Mouse (Mus musculus) MEL (cell line): ENCODE data around the gene Fuk. TPM values are rescaled to one million over a fixed set of nuclear protein-coding genes. Genes with fewer than 3 reads are reported as not detected.
A peak's percentile ranks its signal among the peaks of the same experiment; 100 is the strongest.

Experiments used
- DNase-seq: peaks from one replicate; pipeline ENCODE4 v3.0.0; 2011; ENCODE audit warnings: low read depth, low spot score
- H3K27ac ChIP-seq: 2 replicates; pipeline ENCODE4 v1.5.1; 2012; ENCODE audit warnings: low read depth, mild to moderate bottlenecking, control low read depth, low read length, moderate library complexity; ENCODE audit not compliant: control insufficient read depth
- H3K27me3 ChIP-seq, 2 experiments: fragments of 150-350 bp in 1 of 2; sonication (generic) in 1 of 2; 2 replicates each; pipeline ENCODE4 v1.6.1; 2012; ENCODE audit warnings: low read length in 2 of 2, mild to moderate bottlenecking in 2 of 2, improper control_type of control experiment in 1 of 2, moderate library complexity in 1 of 2; ENCODE audit not compliant: insufficient read depth in 2 of 2, control insufficient read depth in 1 of 2
- H3K36me3 ChIP-seq, 2 experiments: 2 replicates each; pipeline ENCODE4 v1.6.1; 2012 to 2014; ENCODE audit warnings: low read length in 2 of 2, improper control_type of control experiment in 1 of 2, inconsistent platforms in 1 of 2, mild to moderate bottlenecking in 1 of 2; ENCODE audit not compliant: insufficient read depth in 2 of 2, control insufficient read depth in 1 of 2
- H3K4me1 ChIP-seq, 2 experiments: fragments of 150-350 bp in 1 of 2; sonication (generic) in 1 of 2; 2 replicates each; pipeline ENCODE4 v1.6.1; 2012; ENCODE audit warnings: low read length in 2 of 2, improper control_type of control experiment in 1 of 2, mild to moderate bottlenecking in 1 of 2; ENCODE audit not compliant: insufficient read depth in 2 of 2, control insufficient read depth in 1 of 2
- H3K4me3 ChIP-seq, 2 experiments: fragments of 150-350 bp in 1 of 2; sonication (generic) in 1 of 2; 2 replicates each; pipeline ENCODE4 v1.5.1; 2012; ENCODE audit warnings: low read depth in 2 of 2, low read length in 2 of 2, mild to moderate bottlenecking in 2 of 2, moderate library complexity in 2 of 2, control low read depth in 1 of 2, improper control_type of control experiment in 1 of 2; ENCODE audit not compliant: control insufficient read depth in 1 of 2, insufficient read depth in 1 of 2
- H3K79me2 ChIP-seq: 2 replicates; pipeline ENCODE4 v1.6.1; 2012; ENCODE audit warnings: mild to moderate bottlenecking, low read length, moderate library complexity; ENCODE audit not compliant: control insufficient read depth, poor library complexity, insufficient read depth
- H3K9ac ChIP-seq: 2 replicates; pipeline ENCODE4 v1.6.1; 2012; ENCODE audit warnings: low read depth, mild to moderate bottlenecking, control low read depth, low read length, moderate library complexity; ENCODE audit not compliant: control insufficient read depth, poor library complexity, severe bottlenecking
- H3K9me3 ChIP-seq: fragments of 150-350 bp; sonication (generic); replicated peaks from 2 replicates; pipeline ENCODE4 v1.6.1; 2012; ENCODE audit warnings: mild to moderate bottlenecking, low read length, improper control_type of control experiment, moderate library complexity; ENCODE audit not compliant: insufficient read depth
- BHLHE40 ChIP-seq: IDR thresholded peaks from 2 replicates; pipeline ENCODE4 v1.6.1; 2012; ENCODE audit warnings: low read depth, mild to moderate bottlenecking, inconsistent platforms, low read length, improper control_type of control experiment, borderline replicate concordance
- CHD1 ChIP-seq: IDR thresholded peaks from 2 replicates; pipeline ENCODE4 v1.6.1; 2012; ENCODE audit warnings: low read depth, mild to moderate bottlenecking, inconsistent platforms, low read length, improper control_type of control experiment
- CHD2 ChIP-seq: IDR thresholded peaks from 2 replicates; pipeline ENCODE4 v1.6.1; 2011; ENCODE audit warnings: low read length, improper control_type of control experiment
- CTCF ChIP-seq, 3 experiments: IDR thresholded peaks in 2 of 3; conservative IDR thresholded peaks in 1 of 3; 2 replicates each; pipeline ENCODE4 v1.5.1; 2011 to 2012; ENCODE audit warnings: low read length in 3 of 3, low read depth in 2 of 3, mild to moderate bottlenecking in 2 of 3, improper control_type of control experiment in 1 of 3, inconsistent platforms in 1 of 3, mixed read lengths in 1 of 3, moderate library complexity in 1 of 3; ENCODE audit not compliant: control insufficient read depth in 1 of 3, insufficient read depth in 1 of 3, poor library complexity in 1 of 3, severe bottlenecking in 1 of 3
- ELF1 ChIP-seq: IDR thresholded peaks from 2 replicates; pipeline ENCODE4 v1.6.1; 2014; ENCODE audit warnings: low read depth, mild to moderate bottlenecking, inconsistent platforms, low read length, improper control_type of control experiment, moderate library complexity
- ETS1 ChIP-seq: IDR thresholded peaks from 2 replicates; pipeline ENCODE4 v1.6.1; 2012; ENCODE audit warnings: low read depth, mild to moderate bottlenecking, inconsistent platforms, low read length, improper control_type of control experiment, moderate library complexity
- GABPA ChIP-seq: IDR thresholded peaks from 2 replicates; pipeline ENCODE4 v1.6.1; 2012; ENCODE audit warnings: low read depth, mild to moderate bottlenecking, inconsistent platforms, low read length, improper control_type of control experiment, moderate library complexity
- HCFC1 ChIP-seq: IDR thresholded peaks from 2 replicates; pipeline ENCODE4 v1.6.1; 2012; ENCODE audit warnings: low read depth, mild to moderate bottlenecking, inconsistent platforms, low read length, improper control_type of control experiment, moderate library complexity
- JUND ChIP-seq: IDR thresholded peaks from 2 replicates; pipeline ENCODE4 v1.6.1; 2011; ENCODE audit warnings: low read depth, mild to moderate bottlenecking, improper control_type of control experiment, low read length
- MAX ChIP-seq: IDR thresholded peaks from 2 replicates; pipeline ENCODE4 v1.6.1; 2011; ENCODE audit warnings: low read length, improper control_type of control experiment
- MAZ ChIP-seq: IDR thresholded peaks from 2 replicates; pipeline ENCODE4 v1.6.1; 2012; ENCODE audit warnings: low read depth, mild to moderate bottlenecking, inconsistent platforms, low read length, improper control_type of control experiment
- MEF2A ChIP-seq: IDR thresholded peaks from 2 replicates; pipeline ENCODE4 v1.6.1; 2014; ENCODE audit warnings: low read depth, mild to moderate bottlenecking, inconsistent platforms, low read length, improper control_type of control experiment; ENCODE audit not compliant: poor library complexity, insufficient replicate concordance, severe bottlenecking; ENCODE audit errors: extremely low read depth
- MYC ChIP-seq: IDR thresholded peaks from 2 replicates; pipeline ENCODE4 v1.6.1; 2011; ENCODE audit warnings: low read depth, mild to moderate bottlenecking, low read length, improper control_type of control experiment, moderate library complexity
- NELFE ChIP-seq: IDR thresholded peaks from 2 replicates; pipeline ENCODE4 v1.6.1; 2011; ENCODE audit warnings: low read depth, low read length, improper control_type of control experiment
- NRF1 ChIP-seq: IDR thresholded peaks from 2 replicates; pipeline ENCODE4 v1.6.1; 2014; ENCODE audit warnings: low read depth, mild to moderate bottlenecking, inconsistent platforms, low read length, improper control_type of control experiment, moderate library complexity; ENCODE audit not compliant: poor library complexity, insufficient read depth, severe bottlenecking
- POLR2A ChIP-seq, 2 experiments: IDR thresholded peaks; 2 replicates each; pipeline ENCODE4 v1.6.1; 2011 to 2012; ENCODE audit warnings: low read length in 2 of 2, mild to moderate bottlenecking in 2 of 2, control low read depth in 1 of 2, improper control_type of control experiment in 1 of 2, low read depth in 1 of 2, moderate library complexity in 1 of 2; ENCODE audit not compliant: control insufficient read depth in 1 of 2, insufficient read depth in 1 of 2, poor library complexity in 1 of 2
- POLR2AphosphoS2 ChIP-seq: IDR thresholded peaks from 2 replicates; pipeline ENCODE4 v1.6.1; 2011; ENCODE audit warnings: low read length, improper control_type of control experiment
- RAD21 ChIP-seq: IDR thresholded peaks from 2 replicates; pipeline ENCODE4 v1.6.1; 2011; ENCODE audit warnings: mild to moderate bottlenecking, low read depth, low read length, improper control_type of control experiment
- RCOR1 ChIP-seq: IDR thresholded peaks from 2 replicates; pipeline ENCODE4 v1.6.1; 2012; ENCODE audit warnings: low read depth, mild to moderate bottlenecking, inconsistent platforms, low read length, improper control_type of control experiment
- SMC3 ChIP-seq: IDR thresholded peaks from 2 replicates; pipeline ENCODE4 v1.6.1; 2011; ENCODE audit warnings: low read depth, low read length, improper control_type of control experiment
- TBP ChIP-seq: IDR thresholded peaks from 2 replicates; pipeline ENCODE4 v1.8.0; 2011; ENCODE audit warnings: low read depth, low read length, improper control_type of control experiment
- USF1 ChIP-seq: IDR thresholded peaks from 2 replicates; pipeline ENCODE4 v1.6.1; 2014; ENCODE audit warnings: low read depth, mild to moderate bottlenecking, inconsistent platforms, low read length, improper control_type of control experiment, moderate library complexity
- ZC3H11A ChIP-seq: IDR thresholded peaks from 2 replicates; pipeline ENCODE4 v1.6.1; 2012; ENCODE audit warnings: low read depth, mild to moderate bottlenecking, inconsistent platforms, low read length, improper control_type of control experiment
- ZMIZ1 ChIP-seq: IDR thresholded peaks from 2 replicates; pipeline ENCODE4 v1.6.1; 2012; ENCODE audit warnings: low read depth, mild to moderate bottlenecking, inconsistent platforms, low read length, improper control_type of control experiment, moderate library complexity
- ZNF384 ChIP-seq: IDR thresholded peaks from 2 replicates; pipeline ENCODE4 v1.6.1; 2012; ENCODE audit warnings: low read depth, mild to moderate bottlenecking, inconsistent platforms, low read length, improper control_type of control experiment
- polyA plus RNA-seq, 2 experiments: library from polyadenylated mRNA; stranded (reverse) in 1 of 2; unstranded in 1 of 2; fragments of >175 nt in 1 of 2; fragments of >200 nt in 1 of 2; gene quantifications; 2 replicates each; pipeline versions ENCODE4 v1.2.1 to v1.2.4; 2012; ENCODE audit warnings: low replicate concordance in 2 of 2, low read depth in 1 of 2; ENCODE audit not compliant: insufficient read length in 2 of 2, insufficient read depth in 1 of 2, missing spikeins in 1 of 2
- total RNA-seq: library from RNA; depleted of rRNA; stranded (reverse); fragments of 300-350 nt; gene quantifications from 2 replicates; pipeline ENCODE4 v1.2.3, GENCODE M21; 2012

The Fuk gene
- total and polyA plus RNA-seq, 3 experiments = 9.1 to 10.6 TPM; not detected in 1

DNA sequence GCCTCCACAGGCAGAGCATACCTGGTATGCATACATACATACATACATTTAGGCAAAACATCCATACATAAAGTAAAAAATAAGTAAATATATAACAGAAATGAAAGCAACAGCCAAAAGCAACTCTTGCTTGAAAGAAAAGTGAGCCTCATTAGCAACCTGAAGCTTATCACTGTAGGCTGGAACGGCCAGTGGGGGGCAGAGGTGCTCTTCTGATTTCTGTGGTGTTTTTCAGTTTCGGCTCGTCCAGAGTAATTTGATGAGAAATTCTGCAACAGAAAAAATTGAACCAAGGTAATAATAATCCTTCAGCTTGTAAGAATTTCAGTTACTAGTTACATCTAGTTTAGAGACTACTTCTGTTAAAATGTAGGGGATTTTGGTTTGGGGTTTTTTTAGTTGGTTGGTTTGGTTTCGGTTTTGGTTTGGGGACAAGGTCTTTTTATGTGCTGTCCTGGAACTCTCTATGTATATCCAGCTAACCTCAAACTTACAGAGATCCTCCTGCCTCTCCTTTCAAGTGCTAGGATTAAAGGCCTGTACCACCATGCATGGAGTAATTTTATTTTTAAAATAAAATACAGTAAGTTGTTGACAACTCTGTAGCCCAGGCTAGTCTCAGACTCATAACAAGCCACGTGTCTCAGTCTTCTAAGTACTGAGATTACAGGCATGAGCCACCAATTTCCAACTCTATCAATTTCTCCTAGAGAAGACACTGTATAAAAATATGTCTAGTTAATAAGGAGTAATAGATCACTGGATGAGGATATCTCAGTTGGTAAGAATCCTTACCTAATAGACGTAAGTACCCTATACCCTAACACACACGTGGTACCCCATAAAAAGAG, 42.4 kb downstream of the Fuk start:
- H3K27me3 ChIP-seq = no peaks in the 10 kb centered on the region
- H3K79me2 ChIP-seq = no peaks in the 10 kb centered on the region
- no peak overlapping the region for H3K9ac ChIP-seq
- H3K27ac ChIP-seq = no peak overlapping the region
- H3K4me1 ChIP-seq = no peaks in the 10 kb centered on the region
- no peak overlapping the region for H3K4me3 ChIP-seq
- no peaks in the 10 kb centered on the region for H3K9me3 ChIP-seq
- DNase-seq = peak; percentile 50
- TF ChIP-seq NRF1 = no peak
- TF ChIP-seq NELFE = no peak
- TF ChIP-seq MEF2A = no peak
- no peak for TF ChIP-seq ELF1
- no peak for TF ChIP-seq USF1
- no peak for TF ChIP-seq BHLHE40
- no peak for TF ChIP-seq TBP
- peak; percentile 76 for TF ChIP-seq SMC3
- no peak for TF ChIP-seq HCFC1
- no peak for TF ChIP-seq MYC
- TF ChIP-seq RCOR1 = no peak
- no peak for TF ChIP-seq GABPA
- no peak for TF ChIP-seq CHD2
- no peak for TF ChIP-seq POLR2A (IDR thresholded peaks at IDR 0.05; ENCODE audit: control insufficient read depth in 1 of 2, insufficient read depth in 1 of 2, low read depth in 1 of 2, low read length in 2 of 2, poor library complexity in 1 of 2)
- no peak for TF ChIP-seq MAZ
- no peak for TF ChIP-seq JUND
- TF ChIP-seq MAX = no peak
- no peak for TF ChIP-seq CHD1
- peak; percentile 73 for TF ChIP-seq ZC3H11A
- peak; percentile 16 to 68 (median 47); a peak in 4 of 6 replicates for TF ChIP-seq CTCF (IDR thresholded peaks at IDR 0.05 in 2 of 3, conservative IDR thresholded peaks at IDR 0.05 in 1 of 3; ENCODE audit: control insufficient read depth in 1 of 3, insufficient read depth in 1 of 3, low read depth in 2 of 3, low read length in 3 of 3, poor library complexity in 1 of 3, severe bottlenecking in 1 of 3)
- no peak for TF ChIP-seq POLR2AphosphoS2
- TF ChIP-seq ZMIZ1 = no peak
- TF ChIP-seq RAD21 = peak; percentile 77
- peak; percentile 43; the same call in 1 of the 2 replicates for TF ChIP-seq ZNF384
- TF ChIP-seq ETS1 = no peak
- H3K36me3 ChIP-seq = peaks cover 0 to 26% of the 10 kb centered on the region in 2 experiments; a peak in 2 of 4 replicates
